In the genomic region with DNA sequence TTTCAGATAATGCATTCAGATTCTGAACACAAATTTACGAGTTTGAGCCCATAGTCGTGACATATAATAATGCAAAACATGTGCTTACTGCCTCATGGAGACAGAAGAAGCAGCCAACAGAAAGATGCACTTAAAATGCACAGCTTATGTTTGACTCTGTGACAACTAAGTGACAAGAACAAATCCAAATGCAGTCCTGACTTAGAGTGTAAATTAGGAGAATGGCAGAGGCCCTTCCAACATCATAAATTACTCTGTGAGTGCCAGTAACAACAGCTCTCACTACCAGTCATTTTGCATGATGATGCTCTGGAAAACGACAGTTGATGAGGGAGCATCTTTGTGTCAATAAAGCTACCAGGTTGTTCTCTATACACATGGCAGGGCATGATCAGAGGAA, we compare ENCODE assay signal across 23 mouse cellular contexts.
DNase-seq lines count a peak whose midpoint lies in the region; ATAC-seq and TF ChIP-seq lines count a peak whose summit lies in the region.
"Had no signal": no experiment of that assay in that cellular context is flagged by ENCODE, and none has a peak within 500 bp of the region (broad histone marks: within the 10 kb centered on the region; RNA-seq: fewer than 3 reads in every experiment).

No protein-coding gene starts in this region.

- H3K4me1 ChIP-seq in forebrain, embryonic 14.5 days (ENCODE audit: control insufficient read depth, insufficient read depth, low read length) = no peaks in the 10 kb centered on the region
- no peaks in the 10 kb centered on the region for H3K4me1 ChIP-seq in forebrain, embryonic 11.5 days (replicated peaks; ENCODE audit: control insufficient read depth, insufficient read depth, low read length)
- H3K4me1 ChIP-seq in neural tube, embryonic 11.5 days (ENCODE audit: control insufficient read depth, insufficient read depth, low read length) = no peaks in the 10 kb centered on the region
- no peaks in the 10 kb centered on the region for H3K4me1 ChIP-seq in forebrain, postnatal 0 days (ENCODE audit: insufficient read depth)
- H3K4me1 ChIP-seq: hindbrain, embryonic 12.5 days; hindbrain, embryonic 15.5 days had no signal

- no peaks in the 10 kb centered on the region for H3K9me3 ChIP-seq in forebrain, embryonic 14.5 days (replicated peaks; ENCODE audit: control insufficient read depth, low read length)
- H3K9me3 ChIP-seq in forebrain, embryonic 11.5 days (ENCODE audit: control insufficient read depth, low read length) = no peaks in the 10 kb centered on the region
- H3K9me3 ChIP-seq in neural tube, embryonic 11.5 days (ENCODE audit: control insufficient read depth, low read length) = no peaks in the 10 kb centered on the region
- H3K9me3 ChIP-seq in forebrain, postnatal 0 days (ENCODE audit: low read length) = no peaks in the 10 kb centered on the region
- H3K9me3 ChIP-seq: G1E; hindbrain, embryonic 12.5 days; hindbrain, embryonic 15.5 days had no signal

- H3K9ac ChIP-seq in forebrain, embryonic 14.5 days (ENCODE audit: low read length) = no peak overlapping the region
- no peak overlapping the region for H3K9ac ChIP-seq in forebrain, embryonic 11.5 days (ENCODE audit: low read length)
- no peak overlapping the region for H3K9ac ChIP-seq in neural tube, embryonic 11.5 days (ENCODE audit: low read length)
- H3K9ac ChIP-seq in forebrain, postnatal 0 days = no peak overlapping the region
- H3K9ac ChIP-seq: hindbrain, embryonic 12.5 days; hindbrain, embryonic 15.5 days had no signal

- no peak overlapping the region for H3K4me2 ChIP-seq in forebrain, embryonic 14.5 days (ENCODE audit: low read length)
- no peak overlapping the region for H3K4me2 ChIP-seq in forebrain, embryonic 11.5 days (ENCODE audit: low read depth, low read length, severe bottlenecking)
- H3K4me2 ChIP-seq in neural tube, embryonic 11.5 days (ENCODE audit: low read depth) = no peak overlapping the region
- no peak overlapping the region for H3K4me2 ChIP-seq in forebrain, postnatal 0 days (ENCODE audit: low read depth)
- H3K4me2 ChIP-seq: heart, embryonic 11.5 days; hindbrain, embryonic 12.5 days; hindbrain, embryonic 15.5 days had no signal

- no peak for TF ChIP-seq CTCF in forebrain, postnatal 0 days (IDR thresholded peaks at IDR 0.05; ENCODE audit: low read depth)

- H3K4me3 ChIP-seq in forebrain, embryonic 14.5 days (ENCODE audit: low read depth, low read length) = no peak overlapping the region
- H3K4me3 ChIP-seq in forebrain, embryonic 11.5 days (ENCODE audit: low read depth, low read length) = no peak overlapping the region
- no peak overlapping the region for H3K4me3 ChIP-seq in neural tube, embryonic 11.5 days (ENCODE audit: low read depth, low read length)
- no peak overlapping the region for H3K4me3 ChIP-seq in forebrain, postnatal 0 days (ENCODE audit: low read depth, low read length)
- H3K4me3 ChIP-seq: gastrocnemius, adult 2 months; hindbrain, embryonic 12.5 days; hindbrain, embryonic 15.5 days had no signal

- H3K36me3 ChIP-seq in forebrain, embryonic 14.5 days (ENCODE audit: control insufficient read depth, insufficient read depth, low read length) = no peaks in the 10 kb centered on the region
- no peaks in the 10 kb centered on the region for H3K36me3 ChIP-seq in forebrain, embryonic 11.5 days (ENCODE audit: control insufficient read depth, insufficient read depth, low read length)
- no peaks in the 10 kb centered on the region for H3K36me3 ChIP-seq in neural tube, embryonic 11.5 days (ENCODE audit: control insufficient read depth, insufficient read depth, low read length)
- no peaks in the 10 kb centered on the region for H3K36me3 ChIP-seq in forebrain, postnatal 0 days (ENCODE audit: insufficient read depth)
- H3K36me3 ChIP-seq: G1E; hindbrain, embryonic 12.5 days; hindbrain, embryonic 15.5 days had no signal

- ATAC-seq in forebrain, embryonic 14.5 days = peak; percentile 45
- no peak for ATAC-seq in forebrain, embryonic 11.5 days (replicated peaks; ENCODE audit: low FRiP score)
- ATAC-seq in neural tube, embryonic 11.5 days (ENCODE audit: insufficient read depth, low FRiP score, low TSS enrichment) = peak; percentile 9; the same call in 1 of the 2 replicates
- ATAC-seq in forebrain, postnatal 0 days = peak; percentile 81
- ATAC-seq: intestine, postnatal 0 days; Patski had no signal

- no peak overlapping the region for H3K27ac ChIP-seq in forebrain, embryonic 14.5 days (ENCODE audit: low read depth, low read length)
- H3K27ac ChIP-seq in forebrain, embryonic 11.5 days (ENCODE audit: low read depth, low read length) = no peak overlapping the region
- no peak overlapping the region for H3K27ac ChIP-seq in neural tube, embryonic 11.5 days (ENCODE audit: low read depth, low read length)
- no peak overlapping the region for H3K27ac ChIP-seq in forebrain, postnatal 0 days (ENCODE audit: low read depth, low read length)
- H3K27ac ChIP-seq: gastrocnemius, adult 2 months; hindbrain, embryonic 12.5 days; hindbrain, embryonic 15.5 days had no signal

- WGBS in forebrain, embryonic 14.5 days = 55% methylated on average over 3 of the region's 3 CpGs
- 77% methylated on average over 3 of the region's 3 CpGs for WGBS in forebrain, embryonic 11.5 days
- 70% methylated on average over 3 of the region's 3 CpGs for WGBS in neural tube, embryonic 11.5 days
- WGBS in forebrain, postnatal 0 days = 30% methylated on average over 3 of the region's 3 CpGs

- peak; percentile 77 for DNase-seq in forebrain, embryonic 14.5 days (ENCODE audit: low spot score)
- no peak for DNase-seq in forebrain, embryonic 11.5 days (ENCODE audit: low spot score)
- no peak for DNase-seq in neural tube, embryonic 11.5 days (ENCODE audit: low spot score)
- DNase-seq in neural tube, embryonic 10.5 days (ENCODE audit: extremely low spot score, low spot score) = no peak
- DNase-seq in forebrain, postnatal 0 days = peak; percentile 55
- no peak for DNase-seq in left cerebral cortex, adult 11 months (ENCODE audit: low spot score)
- DNase-seq: adrenal gland, postnatal 10 days; adrenal gland, postnatal 36 days; B cell, adult 2 months; cerebellum, adult 11-12 months; cerebellum, adult 9-10 months; cerebellum, postnatal 14 days; gastrocnemius, adult 2 months; gastrocnemius, postnatal 14 days; heart, adult 11 months; kidney, adult 2 months had no signal

- H3K27me3 ChIP-seq in forebrain, embryonic 14.5 days (replicated peaks; ENCODE audit: control insufficient read depth, insufficient read depth, low read length) = no peaks in the 10 kb centered on the region
- no peaks in the 10 kb centered on the region for H3K27me3 ChIP-seq in forebrain, embryonic 11.5 days (ENCODE audit: control insufficient read depth, insufficient read depth, low read length)
- H3K27me3 ChIP-seq in neural tube, embryonic 11.5 days (ENCODE audit: control insufficient read depth, insufficient read depth, low read length) = no peaks in the 10 kb centered on the region
- H3K27me3 ChIP-seq in forebrain, postnatal 0 days (ENCODE audit: insufficient read depth, low read length) = no peaks in the 10 kb centered on the region
- H3K27me3 ChIP-seq: CH12.LX; hindbrain, embryonic 12.5 days; hindbrain, embryonic 15.5 days; Patski had no signal

Comparison
In these comparisons a context has a peak if more than half of its experiments do, and no peak if none do; other contexts are left out.
1. DNase-seq: peak in forebrain, embryonic 14.5 days (single experiment) and forebrain, postnatal 0 days (single experiment); none in forebrain, embryonic 11.5 days (single experiment), neural tube, embryonic 11.5 days (single experiment), neural tube, embryonic 10.5 days (single experiment) and left cerebral cortex, adult 11 months (single experiment).